Mouse (Mus musculus): ENCODE data around the gene Rad51c.
"Not testable (repeated sequence)": the region's sequence is repeated elsewhere in the genome, so short reads cannot be mapped to it uniquely, and the experiment has no call there.

DNA sequence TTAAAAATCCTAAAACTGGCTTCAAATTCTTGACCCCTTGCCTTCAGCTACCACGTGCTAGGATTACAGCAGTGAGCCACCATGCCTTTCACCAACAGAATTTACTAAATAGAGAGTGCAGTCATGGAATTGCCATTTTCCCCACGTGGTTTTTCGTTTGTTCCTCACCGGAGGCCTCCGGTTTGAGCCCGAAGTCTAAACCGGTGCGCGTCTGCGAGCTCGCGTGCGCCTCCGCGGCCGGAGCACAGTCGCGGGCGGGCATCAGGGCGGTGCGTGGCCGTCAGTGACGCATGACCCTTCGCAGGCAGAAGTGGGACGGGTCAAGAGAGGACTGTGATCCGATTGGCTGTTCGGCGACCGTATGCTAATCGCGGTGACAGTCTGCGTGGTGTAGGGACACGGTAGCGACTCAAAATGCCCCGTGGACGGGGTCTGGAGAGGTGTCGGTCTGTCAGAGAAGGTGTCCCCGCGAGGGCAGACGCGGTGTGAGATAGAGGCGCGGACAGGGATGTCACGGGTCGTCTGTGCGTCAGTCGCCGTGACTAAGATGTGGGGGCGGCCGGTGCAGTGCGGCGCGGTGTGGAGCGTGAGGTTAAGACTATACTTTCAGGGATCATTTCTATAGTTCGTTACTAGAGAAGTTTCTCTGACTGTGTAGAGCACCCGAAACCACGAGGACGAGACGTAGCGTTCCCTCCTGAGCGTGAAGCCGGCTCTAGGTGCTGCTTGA is 38.1 kb upstream of the Rad51c start:
- TF ChIP-seq CTCF (IDR thresholded peaks at IDR 0.05; ENCODE audit: extremely low read depth, insufficient read depth, insufficient read length, insufficient replicate concordance); POLR2A (IDR thresholded peaks at IDR 0.05; ENCODE audit: low read depth, low read length): not testable (repeated sequence)
